Mouse (Mus musculus) left cerebral cortex, postnatal 10 days (tissue): ENCODE results near the gene Pi4kb. TPM values are rescaled to one million over a fixed set of nuclear protein-coding genes. Genes with fewer than 3 reads are reported as not detected.
"Not testable (repeated sequence)": the region's sequence is repeated elsewhere in the genome, so short reads cannot be mapped to it uniquely, and the experiment has no call there.

Experiments
- DNase-seq, 2 experiments: peaks; one replicate each; pipeline ENCODE4 v3.0.0; 2021 to 2022; ENCODE audit warnings: low spot score in 2 of 2, mixed read lengths in 1 of 2; ENCODE audit errors: extremely low spot score in 1 of 2
- intact Hi-C: fragments of 180-260 bp; cut with DNase I; formaldehyde crosslinking; loops from one replicate; pipeline ENCODE4 v1.15.1; 2025
- total RNA-seq, 2 experiments: library from RNA; stranded (reverse); gene quantifications; 2 replicates each; pipeline ENCODE4 v1.2.3; 2021

The Pi4kb gene
- total RNA-seq, result 10 to 100 TPM; 47.9 to 49.7 TPM

DNA sequence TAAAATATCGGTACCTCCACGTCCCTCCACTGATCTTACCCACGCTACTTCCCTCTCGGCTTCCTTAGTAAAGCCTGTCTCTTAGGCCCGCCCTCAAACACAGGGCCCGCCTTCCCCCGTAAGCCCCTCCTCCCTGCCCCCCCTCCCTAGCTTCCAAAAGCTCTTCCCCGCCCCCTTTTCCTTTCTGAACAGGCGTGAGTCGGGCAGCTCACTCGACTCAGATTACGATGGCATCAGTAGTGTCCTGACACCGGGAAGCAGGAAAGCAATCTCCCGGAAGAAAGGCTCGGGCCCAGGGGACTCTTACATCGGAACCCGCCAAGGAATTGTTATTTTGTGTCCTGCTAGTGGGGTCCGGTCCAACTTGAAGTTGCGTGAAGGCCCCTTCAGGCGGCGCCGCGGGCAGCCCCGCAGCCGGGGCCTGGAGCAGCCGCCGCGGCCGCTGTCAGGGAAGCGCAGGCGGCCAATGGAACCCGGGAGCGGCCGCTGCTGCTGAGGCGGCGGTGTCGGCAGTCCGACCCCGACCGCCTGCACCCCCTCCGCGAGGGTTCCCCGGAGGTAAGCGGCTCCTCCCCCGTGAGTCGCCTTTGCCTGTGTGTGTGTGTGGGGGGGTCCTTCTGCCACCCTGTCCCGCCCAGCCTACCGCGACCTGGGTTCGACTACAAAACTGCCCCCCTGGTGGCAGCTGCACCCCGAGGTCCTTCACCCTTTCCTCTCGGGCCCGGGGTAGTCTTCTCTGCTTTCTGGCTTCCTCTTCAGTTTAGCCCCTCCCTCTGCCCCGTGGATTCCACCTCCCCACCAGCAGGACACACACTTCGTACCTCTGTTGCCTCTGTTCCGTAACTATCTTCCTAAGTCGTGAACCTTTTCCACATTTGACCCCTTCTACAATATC is at the start of gene Pi4kb:
Gene Pi4kb, plus strand, starts transcription at position 204 of the 895 bp plus-strand sequence.
- peak; percentile 76 to 87 for DNase-seq
- intact Hi-C loops, result no loop called here

DNA sequence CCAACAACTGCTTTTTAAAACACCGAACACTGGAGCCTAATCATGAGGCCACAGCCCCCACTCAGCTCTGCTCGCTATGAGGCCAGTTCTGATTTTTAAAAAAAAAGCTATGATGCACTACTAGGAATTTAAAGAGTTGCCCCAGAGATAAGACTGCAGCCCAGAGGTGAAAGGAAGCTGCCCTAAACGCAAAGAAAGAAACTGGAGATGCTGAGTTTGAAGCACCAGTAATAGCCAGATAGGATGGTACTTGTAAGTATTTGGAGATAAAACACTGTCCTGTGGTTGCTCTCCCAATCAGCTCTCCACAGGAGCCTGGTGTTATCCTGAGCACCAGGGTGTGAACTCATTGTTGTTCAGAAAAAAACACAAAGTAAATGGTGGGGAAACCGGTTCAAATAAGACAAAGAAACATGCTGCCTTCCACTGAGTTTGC is 48.2 kb upstream of the Pi4kb start:
- intact Hi-C loops, DNase-seq: not testable (repeated sequence)

DNA sequence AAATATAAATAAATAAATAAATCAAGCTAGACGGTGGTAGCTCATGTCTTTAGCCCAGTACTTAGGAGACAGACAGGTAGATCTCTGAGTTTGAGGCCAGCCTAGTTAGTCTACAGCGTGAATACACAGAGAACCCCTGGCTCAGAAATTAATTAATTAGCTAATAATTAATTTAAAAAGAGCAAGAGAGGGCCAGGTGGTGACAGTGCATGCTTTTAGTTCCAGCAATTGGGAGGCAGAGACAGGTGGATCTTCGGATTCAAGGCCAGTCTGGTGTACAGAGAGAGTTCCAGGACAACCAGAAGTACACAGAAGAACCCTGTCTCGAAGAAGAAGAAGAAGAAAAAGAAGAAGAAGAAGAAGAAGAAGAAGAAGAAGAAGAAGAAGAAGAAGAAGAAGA is 45.6 kb upstream of the Pi4kb start:
- DNase-seq, intact Hi-C loops: not testable (repeated sequence)

DNA sequence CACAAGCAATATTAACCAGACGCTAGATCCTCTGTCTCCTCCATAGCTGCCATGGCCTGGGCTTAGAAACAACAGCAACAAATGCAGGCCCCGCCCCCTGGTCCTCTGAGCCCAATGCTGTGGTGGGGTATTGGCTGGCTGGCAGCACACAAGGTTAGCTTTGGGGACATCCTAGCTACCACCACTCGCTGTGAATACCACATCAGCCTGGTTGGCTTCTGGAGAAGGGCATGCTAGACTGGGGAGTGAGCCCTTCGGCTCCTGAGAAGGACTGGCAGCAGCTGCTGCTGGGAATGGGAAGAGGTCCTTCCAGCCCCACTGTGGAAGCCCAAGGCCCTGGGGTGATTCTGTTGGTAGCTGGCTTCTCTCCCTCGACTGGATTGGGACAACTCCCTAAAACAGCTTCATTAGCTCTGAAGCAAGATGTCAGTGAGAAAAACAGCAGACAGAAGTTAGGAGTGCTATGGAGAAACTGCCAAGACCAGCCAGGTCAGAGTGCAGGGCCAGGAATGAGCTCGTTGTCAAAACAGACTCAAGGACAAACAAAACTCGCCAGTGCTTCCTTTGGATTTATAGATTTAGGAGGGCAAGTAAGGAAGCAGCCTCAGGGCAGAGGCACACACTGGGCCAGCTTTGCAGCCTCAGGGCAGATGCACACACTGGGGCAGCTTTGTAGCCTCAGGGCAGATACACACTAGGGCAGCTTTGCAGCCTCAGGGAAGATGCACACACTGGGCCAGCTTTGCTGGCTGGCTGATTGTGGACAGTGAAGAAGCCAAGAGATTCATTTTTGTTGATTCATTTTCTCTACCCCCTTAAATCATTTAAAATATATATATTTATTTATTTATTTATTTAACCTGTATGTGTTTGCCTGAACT is 43.9 kb upstream of the Pi4kb start:
- intact Hi-C loops, DNase-seq: not testable (repeated sequence)

DNA sequence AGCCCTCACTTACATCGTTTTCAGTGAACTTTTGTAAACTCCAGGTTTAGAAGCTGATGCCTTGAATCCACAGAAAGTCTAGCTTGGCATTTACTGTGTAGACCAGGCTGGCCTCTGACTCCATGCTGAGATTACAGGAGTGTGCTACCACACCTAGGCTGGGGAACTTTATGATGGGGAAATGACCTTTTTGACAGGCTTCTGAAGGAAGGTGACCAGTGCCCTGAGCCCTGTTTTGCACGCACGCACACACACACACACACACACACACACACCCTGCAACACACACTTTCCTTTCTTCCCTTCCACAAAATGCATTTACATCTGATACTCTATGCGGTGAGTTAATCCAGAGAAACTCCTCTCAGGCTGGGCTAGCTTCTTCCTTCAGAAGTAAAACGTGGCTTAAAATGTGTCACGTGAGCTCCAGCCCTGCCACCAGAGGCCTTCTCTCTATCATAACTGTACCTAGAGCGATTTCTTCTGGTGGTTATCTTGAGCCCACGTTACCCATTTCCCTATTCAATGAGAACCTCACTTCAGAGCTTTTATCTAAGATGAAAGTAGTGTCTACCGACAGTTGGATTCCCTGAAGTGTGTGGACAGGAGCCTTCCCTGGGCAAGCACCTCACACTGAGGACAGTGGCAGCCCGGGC is 43.0 kb upstream of the Pi4kb start:
- intact Hi-C loops, DNase-seq: not testable (repeated sequence)

DNA sequence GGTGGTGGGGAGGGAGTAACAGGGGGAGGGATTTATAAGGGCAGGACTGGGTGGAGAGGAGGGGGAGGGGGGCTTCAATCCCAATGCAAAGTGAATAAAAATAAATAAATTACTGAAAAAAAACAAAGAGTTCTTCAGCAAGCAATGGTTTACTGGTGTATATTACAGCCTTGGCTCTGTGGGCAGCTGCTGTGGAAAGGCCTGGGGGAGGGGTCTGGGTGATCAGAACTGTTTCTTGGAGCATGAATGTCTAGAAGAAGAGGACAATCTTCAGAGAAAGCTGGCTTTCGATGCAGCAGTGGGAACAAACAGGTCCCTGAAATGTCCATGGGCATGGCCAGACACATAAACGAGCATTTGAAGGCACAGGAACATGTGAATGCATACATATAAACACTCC is 42.3 kb upstream of the Pi4kb start:
- DNase-seq, intact Hi-C loops: not testable (repeated sequence)

DNA sequence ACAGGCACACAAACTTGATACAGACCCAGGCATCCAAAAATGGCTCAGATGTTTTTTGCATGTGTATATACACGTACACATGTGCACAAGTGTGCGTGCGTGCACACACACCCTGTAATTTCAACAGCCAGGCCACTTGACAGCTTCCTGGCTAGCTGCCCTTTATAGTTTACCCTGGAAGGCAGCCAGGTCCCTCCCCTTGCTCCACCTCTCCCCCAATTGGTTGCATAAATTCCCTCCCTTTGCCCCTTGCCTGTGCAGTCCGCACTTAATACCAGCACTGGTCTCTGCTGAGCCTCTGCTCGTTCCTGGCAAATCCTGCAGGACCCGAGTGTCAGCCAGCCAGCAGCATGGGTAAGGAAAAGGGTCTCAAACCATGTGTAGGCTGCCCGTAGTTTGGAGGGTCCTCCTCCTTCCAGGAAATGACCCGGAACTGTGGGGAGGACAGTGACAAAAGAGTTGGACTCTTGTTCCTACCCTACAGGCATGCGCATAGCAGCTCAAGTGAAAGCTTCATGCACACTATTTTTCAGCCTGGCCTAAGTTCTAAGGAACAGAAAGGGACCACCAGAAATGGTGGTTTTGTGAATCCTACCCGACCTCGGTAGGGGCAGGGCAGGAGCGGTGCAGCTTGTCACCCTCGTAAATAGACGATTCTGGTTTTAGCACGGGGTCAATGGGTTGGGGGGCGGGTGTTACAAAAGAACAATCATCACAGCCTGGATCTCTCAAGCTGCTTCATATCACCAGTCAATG is 41.5 kb upstream of the Pi4kb start, which contains the start of gene Selenbp1:
Gene Selenbp1, plus strand, starts transcription at position 248 of the 756 bp plus-strand sequence.
- DNase-seq, result peak; percentile 58 to 81
- intact Hi-C loops, result no loop called here

DNA sequence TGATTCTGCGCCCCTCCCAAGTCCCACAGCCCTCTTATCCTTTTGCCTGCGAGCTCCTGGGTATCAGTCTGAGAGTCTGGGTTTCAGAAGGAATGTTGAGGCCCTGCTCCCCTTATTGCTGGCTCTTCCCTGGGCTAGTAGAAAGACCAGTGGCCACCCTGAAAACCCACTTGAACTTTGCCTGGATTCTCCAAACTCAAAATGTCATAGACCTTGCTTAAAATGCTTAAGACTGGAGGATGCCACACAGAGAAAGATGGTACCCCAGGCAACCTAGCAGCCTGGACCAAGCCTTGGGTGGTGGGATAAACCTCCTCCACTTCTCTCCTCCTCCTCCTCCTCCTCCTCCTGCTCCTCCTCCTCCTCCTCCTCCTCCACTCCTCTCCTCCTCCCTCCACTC is 40.9 kb upstream of the Pi4kb start:
- DNase-seq, result not testable (repeated sequence)

DNA sequence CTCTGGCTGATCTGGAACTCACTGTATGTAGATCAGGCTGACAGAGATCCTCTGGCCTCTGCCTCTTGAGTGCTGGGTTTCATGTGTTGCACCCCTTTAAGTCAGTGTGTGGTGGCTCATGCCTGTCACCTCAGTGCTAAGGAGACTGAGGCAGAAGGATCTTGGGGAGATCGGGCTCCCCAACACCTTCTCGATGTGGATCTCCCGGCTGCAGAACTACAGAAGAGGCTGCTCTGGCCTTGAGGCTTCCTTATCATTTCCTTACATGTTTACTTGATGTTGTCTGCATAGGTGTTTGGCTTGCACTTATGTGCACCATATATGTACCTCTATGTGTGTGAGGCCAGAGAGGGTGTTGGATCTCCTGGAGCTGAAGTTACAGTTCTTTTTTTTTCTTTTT is 40.0 kb upstream of the Pi4kb start:
- DNase-seq, intact Hi-C loops: not testable (repeated sequence)

More for the DNA sequence above, 40.9 kb upstream of the Pi4kb start:
- intact Hi-C loops, result not testable (repeated sequence)

DNA sequence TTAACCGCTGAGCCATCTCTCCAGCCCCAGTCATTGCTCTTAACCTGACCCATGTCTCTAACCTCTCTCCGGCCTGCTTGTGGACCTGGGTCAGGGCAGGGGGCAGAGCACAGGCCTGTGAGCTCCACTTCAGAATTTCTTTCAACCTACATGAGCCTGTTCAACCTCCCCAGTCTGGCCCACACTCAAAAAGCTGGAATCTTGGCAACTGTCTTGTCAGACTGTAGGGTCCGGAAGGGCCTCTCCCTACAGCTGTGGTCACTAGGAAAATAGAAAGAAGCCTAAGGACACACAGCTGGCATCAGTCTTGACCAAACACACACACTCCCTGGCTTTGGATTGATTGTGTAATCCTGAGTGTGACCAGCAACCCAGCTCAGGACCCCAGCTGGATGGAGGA is 39.2 kb upstream of the Pi4kb start:
- intact Hi-C loops, result not testable (repeated sequence)
- peak in 1 of 2 experiments; percentile 51 for DNase-seq

DNA sequence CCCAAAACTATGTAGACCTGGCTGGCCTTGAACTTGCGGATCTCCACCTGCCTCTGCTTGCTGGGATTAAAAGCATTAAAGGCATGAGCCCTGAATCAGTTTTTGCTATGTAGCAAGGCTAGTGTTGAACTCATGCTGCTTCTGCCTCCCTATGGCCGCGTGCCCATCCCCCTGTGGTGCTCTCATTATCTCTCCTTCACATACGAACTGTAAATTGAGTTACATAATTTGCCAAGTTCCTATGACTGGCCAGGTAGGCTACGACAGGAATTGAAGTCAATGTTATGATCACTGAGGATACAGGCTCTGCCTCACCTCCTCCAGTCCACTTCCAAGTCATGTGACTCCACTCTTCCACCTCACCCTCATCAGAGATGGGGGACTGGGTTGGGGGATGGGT is 38.4 kb upstream of the Pi4kb start:
- intact Hi-C loops, DNase-seq: not testable (repeated sequence)

DNA sequence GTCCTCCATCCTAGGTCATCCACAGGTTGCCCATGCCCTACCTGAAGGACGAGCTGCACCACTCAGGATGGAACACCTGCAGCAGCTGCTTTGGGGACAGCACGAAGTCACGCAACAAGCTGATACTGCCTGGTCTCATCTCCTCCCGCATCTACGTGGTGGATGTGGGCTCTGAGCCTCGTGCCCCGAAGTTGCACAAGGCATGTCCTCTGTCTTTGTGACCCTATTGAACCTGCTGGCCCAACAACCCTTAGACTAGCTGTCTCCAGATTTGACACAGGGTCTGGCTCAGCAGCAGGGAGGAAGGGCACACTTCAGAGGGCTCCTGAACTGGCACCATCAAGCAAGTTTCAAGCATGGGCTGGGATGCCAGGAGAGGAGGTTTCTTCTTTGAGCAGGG is 37.3 kb upstream of the Pi4kb start:
- DNase-seq, intact Hi-C loops: not testable (repeated sequence)

DNA sequence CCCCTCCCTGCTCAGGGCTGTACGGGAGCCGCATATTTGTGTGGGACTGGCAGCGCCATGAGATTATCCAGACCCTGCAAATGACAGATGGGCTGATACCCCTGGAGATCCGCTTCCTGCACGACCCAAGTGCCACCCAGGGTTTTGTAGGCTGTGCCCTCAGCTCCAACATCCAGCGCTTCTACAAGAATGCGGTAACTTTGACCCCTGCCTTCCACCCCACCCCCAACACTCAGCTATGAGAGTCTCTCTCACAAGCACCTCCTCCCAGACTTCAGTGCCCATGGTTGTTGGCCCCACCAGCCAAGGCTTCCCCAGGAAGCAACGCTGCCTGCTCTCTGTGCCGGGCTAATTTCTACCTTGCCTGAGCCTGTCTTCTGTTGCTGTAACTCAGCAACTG is 34.5 kb upstream of the Pi4kb start:
- DNase-seq, intact Hi-C loops: not testable (repeated sequence)

DNA sequence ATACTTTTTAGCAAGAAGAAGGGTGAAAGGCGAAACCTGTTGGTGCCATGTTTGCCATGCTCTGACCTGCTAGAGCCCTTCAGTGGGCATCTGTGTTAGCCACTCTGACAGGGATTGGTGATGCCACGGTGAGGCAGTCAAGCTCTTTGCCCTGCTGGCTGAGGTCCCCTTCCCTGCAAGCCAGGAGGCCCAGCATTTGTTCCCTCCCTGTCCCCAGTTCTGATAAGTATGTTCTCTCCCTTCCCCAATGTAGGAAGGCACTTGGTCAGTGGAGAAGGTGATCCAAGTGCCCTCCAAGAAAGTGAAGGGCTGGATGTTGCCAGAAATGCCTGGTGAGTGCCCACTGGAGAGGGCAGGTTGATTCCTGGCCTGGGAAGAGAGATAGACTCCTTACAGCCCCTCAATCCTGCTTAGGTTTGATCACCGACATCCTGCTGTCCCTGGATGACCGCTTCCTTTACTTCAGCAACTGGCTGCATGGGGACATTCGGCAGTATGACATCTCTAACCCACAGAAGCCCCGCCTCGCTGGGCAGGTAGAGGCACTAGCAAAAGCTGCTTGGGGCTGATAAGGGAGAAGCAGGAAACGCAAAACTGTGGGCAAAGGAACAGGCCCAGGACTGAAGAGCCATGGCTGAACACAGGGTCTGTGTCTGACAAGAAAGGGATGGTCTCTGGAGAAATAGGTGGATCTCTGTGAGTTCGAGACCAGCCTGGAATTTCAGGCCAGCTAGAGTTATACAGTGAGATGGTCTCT is 32.1 kb upstream of the Pi4kb start:
- intact Hi-C loops, DNase-seq: not testable (repeated sequence)

DNA sequence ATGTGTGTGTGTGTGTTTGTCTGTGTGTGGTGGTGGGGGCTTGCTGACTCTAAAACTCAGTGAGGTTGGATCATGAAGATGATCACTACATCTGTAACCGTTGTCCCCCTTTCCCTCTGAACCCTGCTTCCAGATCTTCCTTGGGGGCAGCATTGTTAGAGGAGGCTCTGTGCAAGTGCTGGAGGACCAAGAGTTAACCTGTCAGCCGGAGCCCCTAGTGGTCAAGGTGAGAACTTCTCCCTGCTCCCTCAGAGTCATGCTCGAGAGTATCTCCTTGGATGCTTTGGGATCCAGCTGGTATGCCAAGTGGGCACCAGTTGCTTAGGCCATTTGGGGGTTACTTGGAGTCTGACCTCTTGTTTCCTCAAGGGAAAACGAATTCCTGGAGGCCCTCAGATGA is 30.8 kb upstream of the Pi4kb start:
- DNase-seq, intact Hi-C loops: not testable (repeated sequence)

DNA sequence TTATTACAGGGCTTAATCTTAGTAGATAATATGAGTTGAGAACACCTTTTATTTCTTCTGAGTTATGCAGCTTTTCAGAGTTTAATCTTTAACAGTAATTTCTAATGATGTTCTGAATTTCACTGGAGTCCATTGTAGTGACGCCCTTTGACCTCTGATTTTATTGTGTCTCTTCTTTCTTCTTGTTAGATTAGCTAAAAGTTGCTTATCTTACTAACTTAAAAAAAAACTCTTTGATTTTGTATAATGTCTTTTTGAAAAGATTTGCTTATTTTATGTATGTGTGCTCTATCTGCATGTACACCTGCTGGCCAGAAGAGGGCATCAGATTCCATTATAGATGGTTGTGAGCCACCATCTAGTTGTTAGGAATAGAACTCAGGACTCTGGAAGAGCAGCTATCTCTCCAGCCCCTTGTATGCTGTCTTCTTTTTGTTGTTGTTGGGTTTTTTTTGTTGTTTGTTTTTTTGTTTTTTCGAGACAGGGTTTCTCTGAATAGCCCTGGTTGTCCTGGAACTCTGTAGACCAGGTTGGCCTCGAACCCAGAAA is 26.4 kb upstream of the Pi4kb start:
- intact Hi-C loops, result no loop called here
- no peak for DNase-seq

DNA sequence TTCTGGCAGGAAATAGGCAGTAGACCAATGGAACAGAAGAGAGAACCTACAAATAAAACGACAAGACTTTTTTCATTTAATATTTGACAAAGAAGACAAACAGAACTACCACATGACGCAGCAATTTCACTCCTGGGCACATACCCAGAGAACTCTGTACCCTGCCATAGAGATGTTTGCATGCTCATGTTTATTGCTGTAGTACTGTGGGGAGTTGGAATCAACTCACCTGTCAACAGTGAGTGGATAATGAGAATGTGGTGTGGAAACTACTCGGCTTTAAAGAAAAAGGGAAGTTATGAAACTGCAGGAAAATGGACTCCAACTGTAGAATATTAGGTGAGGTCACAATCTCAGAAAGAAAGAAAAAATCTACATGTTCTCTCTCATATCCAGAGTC is 24.9 kb upstream of the Pi4kb start:
- intact Hi-C loops, result loop anchor here (5.0 kb wide), 1 partner anchor 48 kb away; no protein-coding TSS in a partner anchor
- DNase-seq, result no peak
